Mouse (Mus musculus) thymus, postnatal 4 days (tissue): Measurements from ENCODE around the gene Tril.

ENCODE experiments used
- DNase-seq: peaks from one replicate; pipeline ENCODE4 v3.0.0; 2021

The Tril gene

DNA sequence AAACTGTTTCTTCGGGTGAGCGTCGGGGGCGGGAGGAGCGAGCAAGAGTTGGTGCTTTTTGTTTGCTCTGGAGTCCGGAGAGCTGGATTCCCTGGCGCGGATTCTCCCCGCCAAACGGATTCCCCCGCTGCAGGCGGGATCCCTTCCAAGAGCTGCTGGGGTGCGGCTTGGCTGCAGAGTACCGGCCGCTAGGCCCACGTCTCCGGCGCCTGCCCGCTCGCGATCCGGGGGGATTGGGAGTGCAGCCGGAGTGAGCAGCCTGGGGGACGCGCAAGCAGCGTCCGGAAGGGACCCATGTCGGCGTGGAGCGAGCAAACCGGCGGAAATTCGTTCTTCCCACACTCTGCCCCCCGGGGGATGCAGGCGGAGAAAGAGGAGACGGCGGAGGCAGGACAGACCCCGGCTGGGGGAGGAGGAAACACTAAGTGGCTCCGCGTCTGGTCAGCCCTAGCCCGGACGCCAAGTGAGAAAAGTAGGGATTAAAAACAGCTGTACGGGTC lies at the start of gene Tril:
Tril (minus strand) TSS at position 345 of the 500 bp plus-strand sequence.
- peak; percentile 17 for DNase-seq

DNA sequence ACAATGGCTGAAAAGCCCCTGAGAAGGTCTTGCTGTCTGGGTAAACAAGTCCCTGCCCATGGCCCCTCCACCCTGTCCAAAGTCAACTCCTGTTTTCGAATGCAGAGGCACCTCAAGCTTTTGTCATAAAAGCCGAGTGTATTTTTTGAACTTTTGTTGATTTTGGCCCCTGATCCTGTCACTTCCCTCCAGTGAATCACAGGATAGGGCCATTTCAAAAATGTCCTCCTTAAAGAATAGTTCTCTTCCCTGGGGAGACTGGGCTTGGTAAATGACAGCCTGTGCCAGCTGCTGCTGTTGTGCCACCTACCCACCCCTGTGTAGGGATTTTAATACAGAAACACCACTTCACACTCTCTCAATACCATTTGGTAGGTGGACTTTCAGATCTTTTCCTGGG lies 42.4 kb upstream of the Tril start:
- DNase-seq = no peak

DNA sequence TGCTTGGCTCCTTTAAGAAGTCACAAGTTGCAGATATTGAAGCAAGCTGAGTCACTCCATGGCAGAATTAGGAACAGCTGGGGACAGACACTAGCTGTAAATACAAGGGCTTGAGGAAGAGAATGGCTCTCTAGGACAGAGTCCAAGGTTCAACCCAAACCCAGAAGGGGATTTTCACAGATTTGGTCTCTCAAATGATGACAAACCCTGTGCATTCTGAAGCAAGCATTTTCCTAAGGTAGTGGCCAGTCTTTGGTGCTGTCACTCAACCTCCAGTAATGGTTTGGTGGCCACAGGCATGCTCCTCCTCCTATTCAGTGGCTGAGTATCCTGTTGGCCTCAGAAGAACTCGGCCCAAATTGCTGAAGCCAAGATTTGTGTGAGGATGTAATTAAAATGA lies 38.5 kb upstream of the Tril start:
- no peak for DNase-seq

DNA sequence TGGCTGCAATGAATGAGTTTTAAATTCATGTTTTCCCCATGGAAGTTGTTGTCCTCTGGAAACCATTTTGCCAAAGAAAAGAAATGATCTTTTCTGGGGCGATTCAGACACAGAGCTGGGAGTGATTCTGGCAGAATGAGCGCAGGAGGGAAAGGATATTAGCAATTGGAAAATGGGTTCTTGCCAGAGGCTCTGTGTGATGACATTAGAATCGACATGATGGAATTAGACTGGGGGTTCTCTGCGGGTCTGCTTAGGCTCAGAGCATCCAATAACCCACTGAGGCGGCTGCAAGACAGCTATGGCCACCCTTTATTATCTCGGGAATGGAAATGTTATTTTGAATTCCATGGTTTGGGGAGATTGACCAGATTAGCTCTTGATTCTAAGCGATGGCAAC lies 37.2 kb upstream of the Tril start:
- no peak for DNase-seq

DNA sequence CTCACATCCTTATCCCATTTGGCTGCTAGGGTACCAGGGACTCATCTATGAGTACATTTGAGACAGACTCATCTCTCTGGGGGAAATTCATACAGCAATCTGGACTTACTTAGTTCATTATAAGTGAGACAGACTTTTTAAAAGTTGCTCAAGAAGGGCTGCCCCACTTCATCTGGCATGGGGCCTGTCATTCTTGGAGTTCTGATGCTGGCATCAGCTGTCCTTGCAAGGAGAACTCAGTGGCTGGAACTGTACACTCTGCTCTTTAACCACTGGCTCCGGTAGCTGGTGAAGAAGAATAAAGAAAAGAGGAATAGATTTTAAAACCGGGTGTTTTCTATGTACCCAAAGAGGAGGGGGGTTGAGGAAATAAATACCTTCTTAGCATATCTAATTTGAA lies 36.1 kb upstream of the Tril start:
- DNase-seq = no peak

DNA sequence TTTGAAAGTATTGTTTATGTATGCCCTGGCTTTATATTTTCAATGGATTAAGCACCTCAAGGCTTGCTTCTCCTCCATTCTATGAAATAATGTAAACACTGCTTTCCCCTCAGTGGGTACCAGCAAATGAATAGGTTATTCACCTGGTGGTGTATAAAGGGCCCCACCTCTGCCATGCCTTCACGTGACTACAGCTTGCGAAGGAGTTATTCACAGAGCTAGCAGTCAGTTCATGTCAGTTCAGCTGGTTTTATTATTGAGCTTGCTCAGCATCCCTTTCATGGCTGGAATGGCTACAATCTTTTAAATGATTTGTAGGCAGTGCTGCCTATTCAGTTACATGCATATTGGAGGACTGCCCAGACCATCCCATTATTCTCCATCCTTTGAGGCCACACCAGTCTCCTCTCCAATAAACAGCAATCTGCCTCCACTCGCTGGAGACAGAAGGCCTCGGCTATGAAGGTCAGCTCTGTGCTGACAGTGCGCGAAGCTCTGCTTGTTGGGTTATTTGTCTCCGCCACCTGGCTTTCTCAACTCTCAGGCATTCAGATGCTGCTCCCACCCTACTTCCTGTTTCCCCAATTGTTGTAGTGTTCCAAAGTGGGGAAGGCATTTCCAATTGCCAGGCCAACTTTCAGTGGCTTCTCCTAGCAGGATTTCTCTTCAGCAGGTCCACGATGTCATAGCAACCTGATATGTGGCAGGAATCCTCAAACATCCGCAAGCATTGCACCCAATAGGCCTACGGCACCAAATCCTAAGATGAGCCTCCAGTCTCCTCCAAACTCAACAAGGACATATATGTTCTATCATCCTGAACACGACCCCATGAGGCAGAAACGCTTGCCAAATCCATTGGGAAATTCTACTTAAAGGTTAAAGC lies 34.6 kb upstream of the Tril start:
- no peak for DNase-seq

DNA sequence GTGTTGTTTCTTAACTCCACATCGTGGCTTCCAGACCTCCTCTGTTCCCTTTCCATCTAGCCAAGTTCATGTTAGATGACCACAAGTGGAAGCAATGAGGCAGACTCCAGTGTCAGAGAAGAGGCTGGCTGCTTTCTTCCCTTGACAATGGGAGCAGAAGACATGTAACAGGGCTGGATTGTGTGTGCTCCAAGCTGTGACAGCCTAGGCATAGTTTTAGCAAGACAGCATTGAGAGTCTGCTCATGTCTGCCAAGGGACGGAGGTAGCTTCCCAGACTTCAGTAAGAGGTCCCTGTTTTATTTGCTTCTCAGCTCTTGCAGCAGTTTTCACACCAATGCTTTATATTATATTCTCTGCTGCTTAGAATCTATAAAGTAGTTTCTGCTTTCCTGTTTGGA lies 33.6 kb upstream of the Tril start:
- DNase-seq = no peak

DNA sequence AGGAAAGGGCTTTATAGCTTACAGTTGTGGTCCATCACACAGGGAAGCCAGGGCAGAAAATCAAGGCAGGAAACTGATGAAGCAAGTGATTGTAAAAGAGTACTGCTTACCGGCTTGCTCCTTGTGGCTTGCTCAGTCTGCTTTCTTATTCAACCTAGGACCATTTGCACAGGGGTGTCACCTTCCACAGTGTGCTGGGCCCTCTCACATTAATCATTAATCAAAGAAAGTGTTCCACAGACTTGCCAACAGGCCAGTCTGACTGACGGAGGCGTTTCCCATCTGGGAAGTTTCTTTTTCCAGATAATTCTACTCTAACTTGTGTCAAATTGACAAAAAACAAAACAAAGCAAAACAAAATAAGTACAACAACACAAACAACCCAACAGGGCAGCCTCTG lies 32.9 kb upstream of the Tril start:
- no peak for DNase-seq

DNA sequence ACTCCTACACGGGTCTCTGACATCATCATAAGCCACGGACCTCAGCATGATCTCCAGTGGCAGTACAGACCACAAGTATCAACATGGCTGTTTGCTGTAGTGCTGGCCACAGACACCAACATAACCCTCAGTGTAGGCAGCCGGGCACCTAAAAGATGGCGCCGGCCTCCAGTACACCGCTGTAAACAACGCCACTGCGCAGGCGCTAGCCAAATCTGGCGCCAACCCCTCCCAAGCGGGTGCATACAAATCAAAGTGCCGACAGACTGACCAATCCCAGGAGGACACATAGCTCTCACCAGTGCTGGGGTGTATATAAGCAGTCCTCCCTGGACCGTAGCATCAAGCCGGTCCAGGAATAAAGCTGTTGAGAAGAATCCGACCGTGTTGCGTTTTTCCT lies 24.0 kb upstream of the Tril start:
- no peak for DNase-seq

DNA sequence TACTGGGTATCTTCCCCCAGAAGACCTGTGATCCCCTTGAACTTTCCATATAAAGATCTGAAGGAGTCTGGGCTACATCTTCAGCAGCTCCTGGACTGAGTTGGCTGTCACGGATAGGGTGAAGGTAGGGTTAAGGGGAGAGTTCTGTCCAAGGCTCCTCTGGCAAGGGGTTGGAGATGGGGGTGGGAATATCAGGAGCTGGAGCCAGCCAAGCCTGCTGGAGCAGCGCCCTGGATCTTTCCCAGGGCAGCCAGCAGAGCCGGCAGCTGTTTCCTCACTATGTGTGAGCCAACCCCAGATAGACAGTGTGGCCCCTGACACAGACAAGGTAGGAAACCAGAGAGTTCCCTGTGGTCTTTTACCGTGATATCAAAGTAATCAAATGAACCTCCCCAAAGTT lies 4.6 kb upstream of the Tril start:
- DNase-seq = no peak

DNA sequence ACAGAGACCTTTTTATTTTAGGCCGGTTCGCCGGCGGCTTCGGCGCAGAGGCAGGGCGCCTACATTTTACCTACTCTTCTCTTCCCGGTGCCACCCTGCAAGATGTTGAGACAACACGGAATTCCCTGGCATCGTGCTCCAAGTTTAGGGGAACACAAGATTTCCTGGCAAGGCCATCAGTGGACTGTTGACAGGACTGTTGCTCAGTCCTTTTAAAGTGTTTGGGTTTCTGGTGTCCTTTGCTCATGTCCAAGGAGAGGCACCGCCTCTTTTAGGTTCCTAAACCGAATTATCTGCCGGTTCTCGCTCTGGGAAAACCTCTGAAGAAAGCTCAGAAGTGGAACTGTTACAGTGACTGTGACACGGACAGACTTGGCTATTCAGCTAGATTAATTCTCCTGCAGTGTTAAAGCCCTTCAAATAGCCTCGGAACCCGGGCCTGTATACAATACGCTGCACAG lies 441 bp upstream of the Tril start:
- no peak for DNase-seq

DNA sequence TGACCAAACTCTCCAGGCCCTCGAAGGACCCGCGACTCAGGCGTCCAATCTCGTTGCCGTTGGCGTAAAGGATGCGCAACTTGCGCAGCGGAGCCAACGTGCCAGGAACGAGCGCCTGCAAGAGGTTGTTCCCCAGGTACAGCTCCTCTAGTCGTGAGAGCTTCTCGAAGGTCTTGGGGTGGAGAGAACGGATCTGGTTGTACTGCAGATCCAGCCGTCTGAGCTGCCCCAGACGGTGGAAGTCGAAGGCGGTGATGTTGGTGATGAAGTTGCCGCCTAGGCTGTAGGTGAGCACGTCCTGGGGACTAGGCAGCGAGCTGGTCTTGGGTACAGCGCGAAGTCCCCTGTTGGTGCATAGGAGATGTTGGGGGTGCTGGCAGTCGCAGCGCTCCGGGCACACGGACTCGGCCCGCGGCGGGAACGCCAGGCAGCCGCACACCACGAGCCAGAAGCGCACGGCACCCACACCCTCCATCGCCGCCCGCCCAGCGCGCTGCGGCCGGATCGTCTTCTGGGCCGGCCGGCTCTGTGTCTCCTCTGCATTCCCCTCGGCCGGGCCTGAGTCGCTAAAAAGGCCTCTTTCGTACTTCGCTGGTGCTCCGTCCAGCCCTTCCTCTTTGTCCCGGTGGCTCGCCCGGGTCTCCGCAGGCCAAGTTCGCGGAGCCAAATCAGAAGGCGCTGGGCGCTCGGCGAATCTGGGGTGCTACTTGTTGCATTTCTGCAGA lies 707 bp downstream of the Tril start:
- DNase-seq = peak; percentile 7

DNA sequence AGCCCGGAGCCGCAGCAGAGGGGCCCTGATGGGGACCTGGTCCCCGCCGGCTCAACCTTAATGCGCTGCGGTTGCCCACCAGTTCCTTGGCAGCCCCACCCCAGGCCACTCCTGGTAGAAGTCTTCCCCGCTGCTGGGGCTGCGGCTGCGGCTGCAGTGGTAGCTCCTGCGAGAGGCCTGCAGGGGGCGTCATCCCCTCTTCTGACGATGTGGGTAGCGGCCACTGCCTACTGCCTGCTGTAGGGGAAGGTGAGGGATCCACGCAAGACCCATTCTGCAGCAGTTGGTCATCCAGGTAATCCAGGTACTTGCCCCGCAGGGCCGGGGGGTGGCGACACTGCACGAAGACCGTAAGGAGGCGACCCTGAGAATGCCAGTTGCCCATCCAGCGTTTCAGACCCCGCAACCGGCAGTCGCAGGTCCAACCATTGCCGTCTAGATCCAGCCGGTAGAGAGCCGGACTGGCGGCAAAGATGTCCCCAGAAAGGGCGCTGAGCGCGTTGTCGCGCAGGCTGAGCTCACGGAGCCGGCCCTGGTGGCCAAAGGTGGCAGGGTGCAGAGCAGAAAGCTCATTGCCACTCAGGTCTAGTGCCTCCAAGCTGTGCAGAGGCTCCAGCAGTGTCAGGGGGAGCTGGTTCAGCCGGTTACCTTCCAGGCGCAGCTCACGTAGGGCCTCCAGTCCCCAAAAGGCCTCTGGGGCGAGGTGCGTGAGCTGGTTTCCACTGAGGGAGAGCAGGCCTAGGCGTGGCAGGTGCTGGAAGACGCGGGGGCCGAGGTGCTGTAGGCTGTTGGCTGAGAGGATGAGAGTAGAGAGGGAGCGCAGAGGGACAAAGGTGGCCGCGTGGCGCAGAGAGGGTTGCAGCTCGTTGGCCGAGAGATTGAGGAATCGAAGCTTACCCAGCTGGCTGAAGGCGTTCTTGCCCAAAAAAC lies 1.6 kb downstream of the Tril start:
- peak; percentile 15 for DNase-seq

DNA sequence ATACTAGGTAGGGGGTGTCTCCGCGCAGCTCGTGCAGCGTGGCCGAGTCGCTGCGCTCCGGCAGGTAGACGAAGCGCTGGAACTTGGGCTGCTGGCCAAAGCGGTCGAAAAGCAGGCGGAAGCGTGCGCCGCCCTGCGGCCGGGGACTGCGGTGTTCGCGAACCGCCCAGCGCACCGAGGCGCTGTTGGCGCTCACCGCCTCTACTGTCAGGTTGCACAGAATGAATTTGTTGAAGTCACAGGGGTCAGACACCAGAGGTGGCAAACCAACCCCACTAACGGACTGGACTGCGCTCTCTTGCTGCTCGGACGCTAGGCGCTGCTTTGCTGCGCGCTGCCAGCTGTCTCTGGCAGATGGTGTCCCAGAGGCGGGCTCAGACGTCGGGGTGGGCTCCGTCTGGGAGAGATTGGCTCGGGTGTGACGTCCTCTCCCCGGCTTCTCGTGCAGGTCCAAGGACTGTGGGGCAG lies 2.3 kb downstream of the Tril start:
- DNase-seq = peak; percentile 50

DNA sequence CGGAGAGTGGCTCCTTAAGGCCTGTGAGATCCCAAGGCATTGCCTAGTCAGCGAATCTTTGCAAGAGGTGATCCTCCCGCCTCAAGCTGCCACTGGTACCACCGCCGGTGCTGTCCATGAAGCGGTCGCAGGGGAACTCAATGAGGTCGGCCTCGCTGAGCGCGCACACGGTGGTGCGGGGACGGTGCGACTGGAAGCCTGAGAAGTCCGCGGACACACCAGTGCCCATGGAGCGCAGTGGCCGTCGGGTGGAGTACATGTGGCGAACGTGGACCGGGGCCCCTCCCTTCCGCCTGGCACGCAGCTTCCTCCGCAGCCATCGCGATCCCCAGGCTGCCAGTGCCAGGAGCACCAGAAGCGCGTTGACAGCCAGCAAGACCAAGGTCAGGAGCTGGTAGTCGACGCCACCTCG lies 2.9 kb downstream of the Tril start:
- DNase-seq = no peak

DNA sequence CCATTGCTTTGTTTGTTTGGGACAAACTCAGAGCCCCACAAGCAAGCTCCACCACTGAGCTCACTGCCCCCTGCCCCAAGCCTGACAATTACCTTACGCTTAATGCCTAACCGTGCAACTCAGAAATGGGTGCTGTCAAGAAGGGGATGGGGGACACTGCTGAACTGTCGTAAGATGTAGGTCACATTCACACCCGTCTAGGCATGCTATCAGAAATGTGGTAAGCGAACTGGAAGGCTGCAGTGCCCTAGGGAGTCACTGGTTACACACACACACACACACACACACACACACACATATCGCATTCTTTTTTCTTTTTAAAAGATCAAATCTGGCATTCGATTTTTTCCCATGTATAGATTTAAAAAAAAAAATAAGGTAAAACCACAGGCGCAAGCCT lies 4.0 kb downstream of the Tril start:
- DNase-seq = no peak

DNA sequence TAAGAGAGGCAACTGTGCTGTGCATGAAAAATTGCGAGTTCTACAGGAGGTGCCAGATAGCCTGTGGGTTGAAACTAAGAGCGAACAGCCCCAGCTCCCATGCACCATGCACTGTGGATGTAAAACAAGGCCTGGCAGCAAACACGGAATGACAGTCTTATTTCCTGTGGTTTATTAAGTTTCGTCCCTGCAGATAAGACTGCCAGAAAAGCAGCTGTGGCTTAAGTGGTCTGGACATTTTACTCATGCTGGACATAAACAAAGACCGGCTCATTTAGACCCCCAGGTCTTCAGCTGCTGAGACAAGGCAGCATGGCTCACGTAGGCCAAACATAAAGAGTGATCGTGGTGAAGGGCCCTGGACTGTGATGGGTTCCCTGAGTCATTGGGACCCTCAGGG lies 4.9 kb downstream of the Tril start:
- DNase-seq = no peak

DNA sequence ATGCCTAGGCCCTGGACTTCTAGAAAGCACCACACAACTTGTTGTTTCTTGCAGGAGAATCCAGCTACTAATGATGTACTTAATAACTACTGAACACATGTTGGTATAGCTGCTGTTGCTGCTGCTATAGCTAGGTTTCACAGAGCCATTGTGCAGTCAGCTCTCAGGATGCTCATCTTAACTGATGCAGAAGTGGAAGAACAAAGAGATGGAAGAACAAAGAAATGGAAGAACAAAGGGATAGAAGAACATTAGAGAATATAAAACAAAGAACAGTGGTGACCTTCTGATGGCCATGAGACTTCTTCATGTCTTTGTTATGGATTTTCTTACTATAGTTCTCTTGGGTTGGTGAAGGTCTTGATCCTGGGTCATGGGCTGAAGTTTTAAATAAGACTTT lies 6.4 kb downstream of the Tril start:
- DNase-seq = no peak

DNA sequence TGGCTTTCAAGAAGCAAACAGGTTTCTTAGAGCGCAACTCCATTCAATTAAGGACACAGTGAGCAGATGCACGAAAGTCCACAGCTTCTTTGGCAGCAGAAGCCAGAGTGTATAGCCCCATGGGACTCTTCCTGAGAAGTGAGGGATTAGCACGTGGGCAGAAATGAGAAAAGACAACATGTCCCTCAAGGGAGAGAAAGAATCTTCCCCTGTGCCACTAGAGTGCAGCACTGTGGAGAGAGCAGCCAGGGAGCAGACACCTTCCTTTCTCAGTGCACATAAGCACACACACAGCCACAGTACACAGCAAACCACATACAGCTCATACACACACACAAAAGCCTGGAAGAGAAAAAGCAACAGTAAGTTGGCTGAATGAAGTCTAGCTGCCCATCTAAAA lies 8.4 kb downstream of the Tril start:
- DNase-seq = no peak

DNA sequence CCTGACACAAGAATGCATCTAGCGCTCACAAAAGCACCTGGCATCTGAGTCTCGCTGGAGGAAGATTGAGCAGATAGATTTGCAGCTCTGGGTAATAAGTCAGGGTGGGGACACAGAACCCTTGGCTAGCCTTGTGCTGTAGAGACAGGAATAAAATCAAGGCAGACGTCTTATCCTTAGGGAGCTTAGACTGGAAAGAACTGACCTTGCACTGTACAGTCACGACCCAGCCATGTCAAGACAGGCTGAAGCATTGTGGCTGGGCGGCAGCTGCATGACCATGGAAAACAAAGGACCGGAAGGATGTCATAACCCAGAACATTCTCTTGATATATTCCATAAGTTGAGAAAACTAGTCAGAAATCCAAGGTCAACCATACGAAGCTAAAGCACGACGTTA lies 11.8 kb downstream of the Tril start:
- DNase-seq = no peak

DNA sequence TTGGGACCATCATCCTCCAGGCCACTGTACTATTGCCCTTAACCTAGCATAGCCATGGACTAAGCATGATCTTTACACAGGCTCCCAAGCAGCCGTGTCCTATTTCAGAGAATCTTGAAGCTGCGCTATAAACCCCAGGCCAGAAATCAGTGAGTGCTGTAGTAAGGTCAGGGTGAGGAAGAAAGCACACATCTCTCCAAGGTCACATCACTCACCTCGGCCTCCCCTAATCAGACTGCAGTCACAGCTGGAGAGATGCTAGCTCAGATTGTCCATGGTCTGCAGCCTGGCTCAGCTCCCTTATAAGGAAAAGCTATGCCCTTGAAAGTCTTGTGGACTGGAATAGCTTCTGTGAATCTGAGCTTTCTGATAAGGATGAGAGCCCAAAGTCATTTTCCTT lies 13.4 kb downstream of the Tril start:
- DNase-seq = no peak

DNA sequence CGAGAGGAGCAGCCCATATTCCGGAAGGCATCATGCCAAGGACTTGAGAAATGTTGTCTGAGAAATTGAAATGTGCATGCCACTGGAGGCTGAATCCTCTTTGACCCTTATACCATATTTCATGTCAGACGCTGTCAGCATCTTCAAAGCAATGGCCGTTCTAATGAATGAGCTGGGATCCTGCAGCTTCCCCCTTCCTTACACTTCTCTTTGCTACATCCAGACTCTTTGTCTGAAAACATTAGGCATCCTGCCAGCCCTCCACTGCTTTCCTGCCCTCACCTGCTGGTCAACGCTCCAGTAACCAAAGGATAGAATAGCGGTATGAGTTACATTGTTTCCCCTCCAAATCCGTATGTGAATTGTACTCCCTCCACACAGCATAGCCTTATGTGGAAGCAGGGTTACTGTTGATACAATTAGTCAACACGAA lies 14.0 kb downstream of the Tril start:
- no peak for DNase-seq

DNA sequence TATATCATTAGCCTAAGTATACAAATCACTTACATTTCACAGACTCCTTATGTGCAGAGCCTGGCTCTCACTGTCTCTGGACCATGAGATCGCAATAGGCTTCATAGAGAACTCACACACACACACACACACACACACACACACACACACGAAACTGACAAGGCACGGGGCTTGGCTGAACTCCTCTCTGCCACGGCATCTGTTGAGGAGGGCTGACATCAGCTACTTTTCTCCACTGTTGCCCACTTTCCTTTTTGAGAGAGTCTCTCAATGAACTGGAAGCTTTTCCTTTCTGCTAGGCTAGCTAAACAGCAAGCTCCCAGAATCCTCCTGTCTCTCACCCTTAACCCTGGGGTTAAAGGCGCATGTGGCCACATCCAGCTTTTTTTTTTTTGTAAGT lies 14.6 kb downstream of the Tril start:
- no peak for DNase-seq
